Mouse (Mus musculus): ENCODE data around the gene Col9a1.

- TF ChIP-seq CTCF (IDR thresholded peaks at IDR 0.05; ENCODE audit: extremely low read depth, insufficient read depth, insufficient read length, insufficient replicate concordance) (no peak), POLR2A (IDR thresholded peaks at IDR 0.05; ENCODE audit: low read depth, low read length) (no peak)
These were observed 117.9 kb downstream of the Col9a1 start for GRCm38 (mm10) chr1:24294979-24295942.

Measured in spleen, adult 2 months (tissue).